Mouse (Mus musculus) forebrain, embryonic 10.5 days (tissue): Measurements from ENCODE around the gene Mgmt. TPM values are rescaled to one million over a fixed set of nuclear protein-coding genes. Genes with fewer than 3 reads are reported as not detected.
A peak's percentile ranks its signal among the peaks of the same experiment; 100 is the strongest.

Experiments used
- DNase-seq: peaks from one replicate; pipeline ENCODE4 v3.0.0-alpha.2; 2017; ENCODE audit warnings: low spot score; ENCODE audit errors: extremely low spot score
- H3K27ac ChIP-seq: fragments of 300-500 bp; sonication (generic); 2 replicates; pipeline ENCODE4 v1.5.1; 2016; ENCODE audit warnings: mild to moderate bottlenecking
- H3K27me3 ChIP-seq: fragments of 300-500 bp; sonication (generic); 2 replicates; pipeline ENCODE4 v1.6.1; 2016; ENCODE audit warnings: mild to moderate bottlenecking; ENCODE audit not compliant: poor library complexity, severe bottlenecking
- H3K36me3 ChIP-seq: fragments of 300-500 bp; sonication (generic); replicated peaks from 2 replicates; pipeline ENCODE4 v1.6.1; 2016; ENCODE audit warnings: mild to moderate bottlenecking, moderate library complexity
- H3K4me1 ChIP-seq: fragments of 300-500 bp; sonication (generic); 2 replicates; pipeline ENCODE4 v1.6.1; 2016
- H3K4me3 ChIP-seq: fragments of 300-500 bp; sonication (generic); 2 replicates; pipeline ENCODE4 v1.5.1; 2016; ENCODE audit warnings: mild to moderate bottlenecking, moderate library complexity
- H3K9me3 ChIP-seq: fragments of 300-500 bp; sonication (generic); 2 replicates; pipeline ENCODE4 v1.6.1; 2016; ENCODE audit warnings: mild to moderate bottlenecking, moderate library complexity
- WGBS: fragments of 180-500 bp; shearing (Covaris S2); methylation state at CpG from one replicate; pipeline ENCODE4 v1.1.7; 2016; 5-methylcytosine and 5-hydroxymethylcytosine counted together
- polyA plus RNA-seq: library from polyadenylated mRNA; unstranded; fragments of >200 nt; fragmentation: Nextera tagmentation; extraction: Ambion mirVana; gene quantifications from 2 replicates; pipeline ENCODE4 v1.2.1, GENCODE M21; 2016

The Mgmt gene
- polyA plus RNA-seq, result 4.1 and 4.6 TPM in 2 replicates

- Histone ChIP-seq H3K27me3 (no peaks in the 10 kb centered on the region), H3K9me3 (no peaks in the 10 kb centered on the region), H3K4me3 (peak within 1 kb of the TSS; percentile 52), H3K4me1 (peaks cover 20% of the 10 kb centered on the region), H3K36me3 (no peaks in the 10 kb centered on the region), H3K27ac (peak within 1 kb of the TSS; percentile 84)
- DNase-seq, result peak; percentile 95
- 12% methylated on average over 33 of the region's 33 CpGs for WGBS
Observed at GRCm38 (mm10) chr7:136894106-136894986, at the start of gene Mgmt. Gene Mgmt (plus strand): TSS chr7:136894614.

GRCm38 (mm10) chr7:136844835-136845234 lies 49.6 kb upstream of the Mgmt start:
- WGBS, result 67% methylated on average over 5 of the region's 5 CpGs

GRCm38 (mm10) chr7:136845321-136845720 lies 49.1 kb upstream of the Mgmt start:
- Histone ChIP-seq H3K27me3 (peaks cover 62% of the 10 kb centered on the region), H3K9me3 (no peaks in the 10 kb centered on the region), H3K27ac (no peak overlapping the region), H3K36me3 (no peaks in the 10 kb centered on the region), H3K4me1 (peaks cover 54% of the 10 kb centered on the region), H3K4me3 (no peak overlapping the region)
- DNase-seq, result no peak
- 33% methylated on average over 9 of the region's 9 CpGs for WGBS

More at GRCm38 (mm10) chr7:136844835-136845234, 49.6 kb upstream of the Mgmt start:
- Histone ChIP-seq H3K9me3 (no peaks in the 10 kb centered on the region), H3K27me3 (peaks cover 62% of the 10 kb centered on the region), H3K27ac (no peak overlapping the region), H3K4me3 (no peak overlapping the region), H3K4me1 (peaks cover 57% of the 10 kb centered on the region), H3K36me3 (no peaks in the 10 kb centered on the region)
- no peak for DNase-seq

GRCm38 (mm10) chr7:136846086-136846620 lies 48.3 kb upstream of the Mgmt start:
- Histone ChIP-seq H3K36me3 (no peaks in the 10 kb centered on the region), H3K27me3 (peaks cover 62% of the 10 kb centered on the region), H3K9me3 (no peaks in the 10 kb centered on the region), H3K4me3 (no peak overlapping the region; the same call in 1 of the 2 replicates), H3K27ac (no peak overlapping the region), H3K4me1 (peaks cover 50% of the 10 kb centered on the region)
- 28% methylated on average over 10 of the region's 10 CpGs for WGBS
- DNase-seq, result no peak

GRCm38 (mm10) chr7:136847601-136848000 lies 46.8 kb upstream of the Mgmt start:
- 88% methylated on average over 6 of the region's 6 CpGs for WGBS
- Histone ChIP-seq H3K4me3 (no peak overlapping the region), H3K36me3 (no peaks in the 10 kb centered on the region), H3K27ac (no peak overlapping the region), H3K4me1 (peaks cover 41% of the 10 kb centered on the region), H3K27me3 (peaks cover 55% of the 10 kb centered on the region), H3K9me3 (no peaks in the 10 kb centered on the region)
- DNase-seq, result no peak

- H3K4me3 ChIP-seq, result no peak overlapping the region
- 93% methylated on average over 8 of the region's 8 CpGs for WGBS
- H3K27ac ChIP-seq, result no peak overlapping the region
- DNase-seq, result no peak
- H3K4me1 ChIP-seq, result peaks cover 29% of the 10 kb centered on the region
- no peaks in the 10 kb centered on the region for H3K9me3 ChIP-seq
- no peaks in the 10 kb centered on the region for H3K36me3 ChIP-seq
- peaks cover 43% of the 10 kb centered on the region for H3K27me3 ChIP-seq
Observed at GRCm38 (mm10) chr7:136848761-136849160, 45.7 kb upstream of the Mgmt start.

- Histone ChIP-seq H3K27me3 (peaks cover 33% of the 10 kb centered on the region), H3K9me3 (no peaks in the 10 kb centered on the region), H3K4me3 (no peak overlapping the region), H3K4me1 (peaks cover 19% of the 10 kb centered on the region), H3K27ac (no peak overlapping the region), H3K36me3 (no peaks in the 10 kb centered on the region)
- no peak for DNase-seq
- WGBS, result 94% methylated on average over 3 of the region's 3 CpGs
Observed at GRCm38 (mm10) chr7:136849811-136850210, 44.6 kb upstream of the Mgmt start.

- Histone ChIP-seq H3K4me1 (peaks cover 13% of the 10 kb centered on the region), H3K4me3 (no peak overlapping the region), H3K36me3 (no peaks in the 10 kb centered on the region), H3K27me3 (peaks cover 33% of the 10 kb centered on the region), H3K9me3 (no peaks in the 10 kb centered on the region), H3K27ac (no peak overlapping the region)
- 80% methylated on average over 5 of the region's 5 CpGs for WGBS
- DNase-seq, result no peak
Observed at GRCm38 (mm10) chr7:136850339-136850738, 44.1 kb upstream of the Mgmt start.

GRCm38 (mm10) chr7:136851946-136852345 lies 42.5 kb upstream of the Mgmt start:
- 81% methylated on average over 8 of the region's 8 CpGs for WGBS
- H3K27me3 ChIP-seq, result peaks cover 22% of the 10 kb centered on the region
- DNase-seq, result no peak
- no peak overlapping the region for H3K27ac ChIP-seq
- H3K4me1 ChIP-seq, result no peaks in the 10 kb centered on the region
- no peaks in the 10 kb centered on the region for H3K36me3 ChIP-seq
- no peak overlapping the region for H3K4me3 ChIP-seq
- no peaks in the 10 kb centered on the region for H3K9me3 ChIP-seq

- H3K4me3 ChIP-seq, result no peak overlapping the region
- no peaks in the 10 kb centered on the region for H3K36me3 ChIP-seq
- no peak for DNase-seq
- WGBS, result 72% methylated on average over 4 of the region's 4 CpGs
- peaks cover 14% of the 10 kb centered on the region for H3K27me3 ChIP-seq
- no peaks in the 10 kb centered on the region for H3K9me3 ChIP-seq
- H3K4me1 ChIP-seq, result no peaks in the 10 kb centered on the region
- no peak overlapping the region for H3K27ac ChIP-seq
Observed at GRCm38 (mm10) chr7:136852721-136853120, 41.7 kb upstream of the Mgmt start.

- no peaks in the 10 kb centered on the region for H3K9me3 ChIP-seq
- no peak overlapping the region; the same call in 1 of the 2 replicates for H3K27ac ChIP-seq
- no peaks in the 10 kb centered on the region for H3K36me3 ChIP-seq
- peaks cover 43% of the 10 kb centered on the region for H3K27me3 ChIP-seq
- WGBS, result 17% methylated on average over 7 of the region's 7 CpGs
- peaks cover 21% of the 10 kb centered on the region for H3K4me1 ChIP-seq
- no peak for DNase-seq
- H3K4me3 ChIP-seq, result no peak overlapping the region
Observed at GRCm38 (mm10) chr7:136864677-136865463, 29.5 kb upstream of the Mgmt start.

GRCm38 (mm10) chr7:136865876-136866275 lies 28.5 kb upstream of the Mgmt start:
- 95% methylated on average over 4 of the region's 4 CpGs for WGBS
- H3K4me3 ChIP-seq, result no peak overlapping the region
- DNase-seq, result no peak

More at GRCm38 (mm10) chr7:136865876-136866275, 28.5 kb upstream of the Mgmt start:
- Histone ChIP-seq H3K27me3 (peaks cover 48% of the 10 kb centered on the region), H3K4me1 (peaks cover 21% of the 10 kb centered on the region), H3K27ac (no peak overlapping the region), H3K36me3 (no peaks in the 10 kb centered on the region), H3K9me3 (no peaks in the 10 kb centered on the region)
